Mouse (Mus musculus): ENCODE data around the gene Ift22. TPM values are rescaled to one million over a fixed set of nuclear protein-coding genes. Genes with fewer than 3 reads are reported as not detected.

Gene Ift22
- polyA plus RNA-seq, 1 experiment from 2014 or later, result 104 TPM

GRCm38 (mm10) chr5:136962966-136963540 lies 55.1 kb downstream of the Ift22 start:
- peak overlapping the region; percentile 67 for H3K4me3 ChIP-seq (replicated peaks)
- H3K4me2 ChIP-seq (replicated peaks), result peak overlapping the region; percentile 70
- no peaks in the 10 kb centered on the region for H3K27me3 ChIP-seq
- peaks cover 37% of the 10 kb centered on the region for H3K36me3 ChIP-seq
- H3K4me1 ChIP-seq, result peaks cover 14% of the 10 kb centered on the region
- no peaks in the 10 kb centered on the region for H3K9me3 ChIP-seq (replicated peaks)
- H3K9ac ChIP-seq, result peak overlapping the region; percentile 70; the same call in 1 of the 2 replicates
- H3K27ac ChIP-seq (replicated peaks), result no peak overlapping the region
- no peak for ATAC-seq (ENCODE audit: insufficient number of reproducible peaks, low FRiP score, low TSS enrichment, low read depth)
- 77% methylated on average over 8 of the region's 8 CpGs for WGBS

Other genes with a start within 250 kb of the Ift22 start
- gene Myl10, start 215.0 kb upstream of the Ift22 start, polyA plus RNA-seq (2015; fragmentation: Nextera tagmentation; extraction: Ambion mirVana), result not detected in 2 replicates
- 247 and 258 TPM in 2 replicates for gene Col26a1, start 24.9 kb upstream of the Ift22 start, polyA plus RNA-seq (2015; fragmentation: Nextera tagmentation; extraction: Ambion mirVana)
- gene Fis1, start 45.1 kb downstream of the Ift22 start, polyA plus RNA-seq (2015; fragmentation: Nextera tagmentation; extraction: Ambion mirVana), result 246 and 256 TPM in 2 replicates
- 0.11 and 0.14 TPM in 2 replicates for gene Cldn15, start 58.5 kb downstream of the Ift22 start, polyA plus RNA-seq (2015; fragmentation: Nextera tagmentation; extraction: Ambion mirVana)
- gene Plod3, start 78.9 kb downstream of the Ift22 start, polyA plus RNA-seq (2015; fragmentation: Nextera tagmentation; extraction: Ambion mirVana), result 55.5 and 60.6 TPM in 2 replicates
- 111 and 120 TPM in 2 replicates for gene Znhit1, start 79.9 kb downstream of the Ift22 start, polyA plus RNA-seq (2015; fragmentation: Nextera tagmentation; extraction: Ambion mirVana)
- gene Vgf, start 118.2 kb downstream of the Ift22 start, polyA plus RNA-seq (2015; fragmentation: Nextera tagmentation; extraction: Ambion mirVana), result 0.08 and 0.11 TPM in 2 replicates
- gene Ap1s1, start 138.0 kb downstream of the Ift22 start, polyA plus RNA-seq (2015; fragmentation: Nextera tagmentation; extraction: Ambion mirVana), result 165 and 166 TPM in 2 replicates
- 0.38 and 0.51 TPM in 2 replicates for gene Serpine1, start 164.1 kb downstream of the Ift22 start, polyA plus RNA-seq (2015; fragmentation: Nextera tagmentation; extraction: Ambion mirVana)
- gene Trim56, start 208.1 kb downstream of the Ift22 start, polyA plus RNA-seq (2015; fragmentation: Nextera tagmentation; extraction: Ambion mirVana), result 7.8 and 8.5 TPM in 2 replicates
- gene Muc3, start 241.2 kb downstream of the Ift22 start, polyA plus RNA-seq (2015; fragmentation: Nextera tagmentation; extraction: Ambion mirVana), result 0.09 TPM in 1 of 2 replicates, not detected in the other

Measured in embryonic facial prominence, embryonic 15.5 days (tissue).